Comparison of ENCODE assay signal across 29 mouse cellular contexts in genomic region chr8:57577301-57577700, GRCm38 (mm10).
DNase-seq lines count a peak whose midpoint lies in the region; TF ChIP-seq lines count a peak whose summit lies in the region.
"Had no signal": no experiment of that assay in that cellular context is flagged by ENCODE, and none has a peak within 500 bp of the region (broad histone marks: within the 10 kb centered on the region; RNA-seq: fewer than 3 reads in every experiment).

No protein-coding gene starts in this region.

- peak; percentile 68 for TF ChIP-seq EP300 in CH12.LX (IDR thresholded peaks at IDR 0.05; ENCODE audit: low read length)

- in situ Hi-C loops in CH12.LX (cut with MboI; ENCODE audit: low pct_ligation_motif_present, low pct_unique_long_range_greater_than_20kb, low sequenced_read_pairs), result loop anchor here (5.0 kb wide), 1 partner anchor 220 kb away; no protein-coding TSS in a partner anchor

- intact Hi-C loops in gastrocnemius, adult 2 months (cut with DNase I), result loop anchor here (5.0 kb wide), 1 partner anchor 40 kb away; no protein-coding TSS in a partner anchor

- peak overlapping the region; percentile 41; the same call in 1 of the 2 replicates for H3K27ac ChIP-seq in gastrocnemius, adult 2 months
- peak overlapping the region; percentile 62 for H3K27ac ChIP-seq in thymus, adult 2 months (ENCODE audit: control insufficient read depth, insufficient read depth, low read length)
- peak overlapping the region; percentile 77 for H3K27ac ChIP-seq in CH12.LX (ENCODE audit: insufficient read depth, low read depth)
- H3K27ac ChIP-seq: embryonic facial prominence, embryonic 13.5 days; forebrain, embryonic 15.5 days; hindbrain, embryonic 15.5 days; intestine, embryonic 15.5 days; layer of hippocampus, adult 2 months; limb, embryonic 13.5 days; midbrain, embryonic 12.5 days; neural tube, embryonic 15.5 days; stomach, embryonic 15.5 days had no signal

- 66% methylated on average over 5 of the region's 5 CpGs for WGBS in thymus, adult 2 months

- dilution Hi-C loops in CH12.LX (cut with MboI; ENCODE audit: extremely low pct_ligation_motif_present, extremely low pct_unique_long_range_greater_than_20kb, low sequenced_read_pairs), result no loop called here

- H3K4me3 ChIP-seq in gastrocnemius, adult 2 months, result no peak overlapping the region
- H3K4me3 ChIP-seq in thymus, adult 2 months (ENCODE audit: control insufficient read depth, insufficient read depth, low read length), result no peak overlapping the region
- no peak overlapping the region for H3K4me3 ChIP-seq in CH12.LX (replicated peaks in 1 of 3; ENCODE audit: low read depth in 2 of 3, low read length in 2 of 3, poor library complexity in 1 of 3)
- H3K4me3 ChIP-seq: embryonic facial prominence, embryonic 13.5 days; forebrain, embryonic 10.5 days; forebrain, embryonic 15.5 days; heart, adult 2 months; hindbrain, embryonic 10.5 days; hindbrain, embryonic 15.5 days; intestine, embryonic 15.5 days; layer of hippocampus, adult 2 months; limb, embryonic 13.5 days; midbrain, embryonic 12.5 days; neural tube, embryonic 15.5 days; stomach, embryonic 15.5 days had no signal

- H3K9me3 ChIP-seq in CH12.LX (replicated peaks; ENCODE audit: low read length), result no peaks in the 10 kb centered on the region
- H3K9me3 ChIP-seq: embryonic facial prominence, embryonic 13.5 days; forebrain, embryonic 10.5 days; forebrain, embryonic 15.5 days; hindbrain, embryonic 10.5 days; hindbrain, embryonic 15.5 days; intestine, embryonic 15.5 days; limb, embryonic 13.5 days; midbrain, embryonic 12.5 days; neural tube, embryonic 15.5 days; stomach, embryonic 15.5 days had no signal

- TF ChIP-seq RAD21 in CH12.LX (IDR thresholded peaks at IDR 0.05; ENCODE audit: low read depth, low read length), result no peak

- TF ChIP-seq CTCF in gastrocnemius, adult 2 months (IDR thresholded peaks at IDR 0.05), result no peak
- no peak for TF ChIP-seq CTCF in thymus, adult 2 months (IDR thresholded peaks at IDR 0.05; ENCODE audit: borderline replicate concordance, control insufficient read depth, extremely low read depth, insufficient read depth, low read length, poor library complexity)
- no peak for TF ChIP-seq CTCF in CH12.LX (conservative IDR thresholded peaks at IDR 0.05 in 1 of 2, IDR thresholded peaks at IDR 0.05 in 1 of 2; ENCODE audit: low read depth in 2 of 2, low read length in 2 of 2)

- H3K4me2 ChIP-seq in CH12.LX (ENCODE audit: insufficient read depth, low read depth, poor library complexity, severe bottlenecking), result peak overlapping the region; percentile 98
- H3K4me2 ChIP-seq: embryonic facial prominence, embryonic 13.5 days; forebrain, embryonic 15.5 days; hindbrain, embryonic 15.5 days; intestine, embryonic 15.5 days; limb, embryonic 13.5 days; midbrain, embryonic 12.5 days; neural tube, embryonic 15.5 days; stomach, embryonic 15.5 days had no signal

- peaks cover 37% of the 10 kb centered on the region for H3K4me1 ChIP-seq in thymus, adult 2 months (replicated peaks; ENCODE audit: control insufficient read depth, insufficient read depth, low read length)
- H3K4me1 ChIP-seq in CH12.LX (ENCODE audit: control insufficient read depth in 1 of 2, insufficient read depth in 2 of 2), result peaks cover 15 to 65% of the 10 kb centered on the region in 2 experiments
- H3K4me1 ChIP-seq: intestine, embryonic 15.5 days had no signal

- DNase-seq in gastrocnemius, adult 2 months, result no peak
- no peak for DNase-seq in gastrocnemius, postnatal 10 days
- no peak for DNase-seq in thymus, adult 2 months
- no peak for DNase-seq in thymus, postnatal 25 days
- peak; percentile 84 for DNase-seq in CH12.LX (ENCODE audit: extremely low read depth)
- peak; percentile 20 for DNase-seq in naive thymus-derived CD4-positive, alpha-beta T cell, adult 2 months (ENCODE audit: low read depth)
- DNase-seq in natural killer cell, adult 2 months (ENCODE audit: low spot score in 2 of 2), result no peak
- no peak for DNase-seq in lung, postnatal 36 days
- DNase-seq: adrenal gland, postnatal 25 days; cerebellum, adult 11-12 months; cerebellum, postnatal 10 days; heart, adult 2 months; heart, postnatal 14 days; kidney, adult 2 months; kidney, postnatal 36 days; lung, adult 18-20 months; retina, postnatal 1 day; right cerebral cortex, postnatal 14 days had no signal

- peaks cover 9% of the 10 kb centered on the region for H3K79me2 ChIP-seq in CH12.LX (replicated peaks; ENCODE audit: control insufficient read depth, extremely low read depth, insufficient read depth, poor library complexity, severe bottlenecking)

- H3K9ac ChIP-seq in CH12.LX (ENCODE audit: insufficient read depth, low read depth), result peak overlapping the region; percentile 80
- H3K9ac ChIP-seq: embryonic facial prominence, embryonic 13.5 days; forebrain, embryonic 15.5 days; hindbrain, embryonic 15.5 days; intestine, embryonic 15.5 days; limb, embryonic 13.5 days; midbrain, embryonic 12.5 days; neural tube, embryonic 15.5 days; stomach, embryonic 15.5 days had no signal

- no peaks in the 10 kb centered on the region for H3K36me3 ChIP-seq in thymus, adult 2 months (ENCODE audit: control insufficient read depth, insufficient read depth, low read length)
- peaks cover 16 to 26% of the 10 kb centered on the region in 2 experiments for H3K36me3 ChIP-seq in CH12.LX (replicated peaks in 1 of 2; ENCODE audit: control insufficient read depth in 1 of 2, insufficient read depth in 1 of 2, low read length in 1 of 2)
- H3K36me3 ChIP-seq: embryonic facial prominence, embryonic 13.5 days; forebrain, embryonic 15.5 days; hindbrain, embryonic 10.5 days; hindbrain, embryonic 15.5 days; intestine, embryonic 15.5 days; midbrain, embryonic 12.5 days; neural tube, embryonic 15.5 days; stomach, embryonic 15.5 days had no signal

- no peak for TF ChIP-seq POLR2A in thymus, adult 2 months (IDR thresholded peaks at IDR 0.05; ENCODE audit: control insufficient read depth, extremely low read depth, insufficient read depth, low read length, poor library complexity)
- TF ChIP-seq POLR2A in CH12.LX (IDR thresholded peaks at IDR 0.05; ENCODE audit: low read depth, low read length), result no peak

- no peaks in the 10 kb centered on the region for H3K27me3 ChIP-seq in thymus, adult 2 months (ENCODE audit: control insufficient read depth, insufficient read depth, low read length)
- no peaks in the 10 kb centered on the region for H3K27me3 ChIP-seq in CH12.LX (replicated peaks)
- H3K27me3 ChIP-seq: embryonic facial prominence, embryonic 13.5 days; forebrain, embryonic 15.5 days; hindbrain, embryonic 15.5 days; intestine, embryonic 15.5 days; limb, embryonic 13.5 days; midbrain, embryonic 12.5 days; stomach, embryonic 15.5 days had no signal

TF ChIP-seq in CH12.LX, 34 proteins besides CTCF, POLR2A, EP300 and RAD21:
- no peak for TF ChIP-seq TBP (conservative IDR thresholded peaks at IDR 0.05; ENCODE audit: low read depth, low read length)
- TF ChIP-seq ZKSCAN1 (IDR thresholded peaks at IDR 0.05; ENCODE audit: borderline replicate concordance, low read depth, low read length), result no peak
- TF ChIP-seq MXI1 (IDR thresholded peaks at IDR 0.05; ENCODE audit: low read depth, low read length), result no peak
- no peak for TF ChIP-seq MAFK (IDR thresholded peaks at IDR 0.05; ENCODE audit: insufficient replicate concordance, low read length)
- TF ChIP-seq MAZ (IDR thresholded peaks at IDR 0.05; ENCODE audit: low read depth, low read length), result no peak
- no peak for TF ChIP-seq ZMIZ1 (IDR thresholded peaks at IDR 0.05; ENCODE audit: low read depth, low read length)
- TF ChIP-seq E2F4 (IDR thresholded peaks at IDR 0.05; ENCODE audit: insufficient replicate concordance, low read depth, low read length), result no peak
- no peak for TF ChIP-seq BHLHE40 (IDR thresholded peaks at IDR 0.05; ENCODE audit: low read depth, low read length)
- TF ChIP-seq SIN3A (IDR thresholded peaks at IDR 0.05; ENCODE audit: low read length), result peak; percentile 72; the same call in 1 of the 2 replicates
- no peak for TF ChIP-seq USF2 (conservative IDR thresholded peaks at IDR 0.05; ENCODE audit: low read depth, low read length)
- no peak for TF ChIP-seq POLR2AphosphoS2 (IDR thresholded peaks at IDR 0.05; ENCODE audit: low read depth, low read length)
- no peak; the same call in 1 of the 2 replicates for TF ChIP-seq MEF2A (IDR thresholded peaks at IDR 0.05; ENCODE audit: borderline replicate concordance, low read depth, low read length)
- no peak for TF ChIP-seq ELF1 (IDR thresholded peaks at IDR 0.05; ENCODE audit: low read depth, low read length)
- TF ChIP-seq USF1 (IDR thresholded peaks at IDR 0.05; ENCODE audit: low read depth, low read length), result no peak
- no peak for TF ChIP-seq HCFC1 (IDR thresholded peaks at IDR 0.05; ENCODE audit: low read depth, low read length)
- no peak for TF ChIP-seq UBTF (IDR thresholded peaks at IDR 0.05; ENCODE audit: low read depth, low read length)
- 0 out of 2 replicates have a peak, but pooled peaks have one; percentile 17 for TF ChIP-seq RCOR1 (conservative IDR thresholded peaks at IDR 0.05; ENCODE audit: low read depth, low read length)
- no peak; the same call in 1 of the 2 replicates for TF ChIP-seq CHD2 (IDR thresholded peaks at IDR 0.05; ENCODE audit: low read length)
- peak; percentile 61 for TF ChIP-seq ETS1 (conservative IDR thresholded peaks at IDR 0.05; ENCODE audit: low read depth, low read length)
- TF ChIP-seq TCF12 (IDR thresholded peaks at IDR 0.05; ENCODE audit: low read depth, low read length), result peak; percentile 60; the same call in 1 of the 2 replicates
- no peak for TF ChIP-seq ZC3H11A (IDR thresholded peaks at IDR 0.05; ENCODE audit: low read depth, low read length)
- TF ChIP-seq ZNF384 (IDR thresholded peaks at IDR 0.05; ENCODE audit: low read depth, low read length), result peak; percentile 81
- TF ChIP-seq JUND (conservative IDR thresholded peaks at IDR 0.05; ENCODE audit: low read depth, low read length), result no peak
- no peak for TF ChIP-seq MYC (IDR thresholded peaks at IDR 0.05; ENCODE audit: low read depth, low read length)
- no peak for TF ChIP-seq GABPA (IDR thresholded peaks at IDR 0.05; ENCODE audit: insufficient replicate concordance, low read depth, low read length)
- TF ChIP-seq NELFE (IDR thresholded peaks at IDR 0.05; ENCODE audit: low read depth, low read length), result no peak
- TF ChIP-seq MAX (IDR thresholded peaks at IDR 0.05; ENCODE audit: low read length), result no peak
- TF ChIP-seq JUN (IDR thresholded peaks at IDR 0.05; ENCODE audit: insufficient read depth, low read depth, low read length), result no peak
- TF ChIP-seq KAT2A (IDR thresholded peaks at IDR 0.05; ENCODE audit: insufficient replicate concordance, low read length), result no peak

Comparison
In these comparisons a context has a peak if more than half of its experiments do, and no peak if none do; other contexts are left out.
1. DNase-seq: peak in CH12.LX (single experiment) and naive thymus-derived CD4-positive, alpha-beta T cell, adult 2 months (single experiment); none in gastrocnemius, adult 2 months (single experiment), gastrocnemius, postnatal 10 days (single experiment), thymus, adult 2 months (single experiment), thymus, postnatal 25 days (single experiment), natural killer cell, adult 2 months (0 of 2) and lung, postnatal 36 days (single experiment).
2. Peak in every context shown above with its lines, with median percentiles within 50 percentile points of each other: H3K27ac ChIP-seq.